Mouse (Mus musculus) liver, adult (tissue): ENCODE results near the gene Colgalt2.

Experiments used
- GATA4 ChIP-seq: IDR thresholded peaks from 2 replicates; pipeline ENCODE4 v1.6.1; 2014; ENCODE audit warnings: mild to moderate bottlenecking, low read length; ENCODE audit not compliant: insufficient replicate concordance

Gene Colgalt2

GRCm38 (mm10) chr1:152534531-152534930 is 134.9 kb downstream of the Colgalt2 start:
- no peak for TF ChIP-seq GATA4

- no peak for TF ChIP-seq GATA4
Observed at GRCm38 (mm10) chr1:152536416-152537018, 136.9 kb downstream of the Colgalt2 start.

GRCm38 (mm10) chr1:152537186-152537585 is 137.6 kb downstream of the Colgalt2 start:
- no peak for TF ChIP-seq GATA4

- no peak for TF ChIP-seq GATA4
Observed at GRCm38 (mm10) chr1:152538817-152539216, 139.2 kb downstream of the Colgalt2 start.

- no peak for TF ChIP-seq GATA4
Observed at GRCm38 (mm10) chr1:152540304-152540887, 140.8 kb downstream of the Colgalt2 start.

GRCm38 (mm10) chr1:152542747-152543378 is 143.2 kb downstream of the Colgalt2 start:
- no peak for TF ChIP-seq GATA4

- no peak for TF ChIP-seq GATA4
Observed at GRCm38 (mm10) chr1:152543449-152544159, 144.0 kb downstream of the Colgalt2 start.

GRCm38 (mm10) chr1:152549061-152549738 is 149.6 kb downstream of the Colgalt2 start:
- TF ChIP-seq GATA4, result no peak

- TF ChIP-seq GATA4, result no peak
Observed at GRCm38 (mm10) chr1:152550544-152550943, 150.9 kb downstream of the Colgalt2 start.

GRCm38 (mm10) chr1:152550973-152551372 is 151.3 kb downstream of the Colgalt2 start:
- TF ChIP-seq GATA4, result no peak

- no peak for TF ChIP-seq GATA4
Observed at GRCm38 (mm10) chr1:152553912-152554547, 154.4 kb downstream of the Colgalt2 start.

- no peak for TF ChIP-seq GATA4
Observed at GRCm38 (mm10) chr1:152555944-152556573, 156.4 kb downstream of the Colgalt2 start.

GRCm38 (mm10) chr1:152556576-152557281 is 157.1 kb downstream of the Colgalt2 start:
- TF ChIP-seq GATA4, result peak; percentile 60; the same call in 1 of the 2 replicates
